Mouse (Mus musculus) forebrain, embryonic 11.5 days (tissue): Measurements from ENCODE around the gene Olfr632. TPM values are rescaled to one million over a fixed set of nuclear protein-coding genes. Genes with fewer than 3 reads are reported as not detected.
"Not testable (repeated sequence)": the region's sequence is repeated elsewhere in the genome, so short reads cannot be mapped to it uniquely, and the experiment has no call there.

Experiments used
- ATAC-seq: fragments of 200-750 bp; cut with Nextera tagmentation; replicated peaks from 2 replicates; pipeline ENCODE4 v1.8.0; 2017; ENCODE audit warnings: moderate TSS enrichment; ENCODE audit not compliant: low FRiP score
- DNase-seq: peaks from one replicate; pipeline ENCODE4 v3.0.0-alpha.2; 2017; ENCODE audit warnings: low spot score
- H3K27ac ChIP-seq: fragments of 300-500 bp; sonication (generic); 2 replicates; pipeline ENCODE4 v1.5.1; 2014; ENCODE audit warnings: low read depth, low read length
- H3K27me3 ChIP-seq: fragments of 300-500 bp; sonication (generic); 2 replicates; pipeline ENCODE4 v1.6.1; 2014; ENCODE audit warnings: mild to moderate bottlenecking, low read length, mixed read lengths; ENCODE audit not compliant: control insufficient read depth, insufficient read depth
- H3K36me3 ChIP-seq: fragments of 300-500 bp; sonication (generic); 2 replicates; pipeline ENCODE4 v1.6.1; 2014; ENCODE audit warnings: mild to moderate bottlenecking, low read length, moderate library complexity, mixed read lengths; ENCODE audit not compliant: control insufficient read depth, insufficient read depth
- H3K4me1 ChIP-seq: fragments of 300-500 bp; sonication (generic); replicated peaks from 2 replicates; pipeline ENCODE4 v1.6.1; 2014; ENCODE audit warnings: low read length, mixed read lengths; ENCODE audit not compliant: control insufficient read depth, insufficient read depth
- H3K4me2 ChIP-seq: fragments of 300-500 bp; sonication (generic); 2 replicates; pipeline ENCODE4 v1.6.1; 2014; ENCODE audit warnings: low read depth, mild to moderate bottlenecking, low read length, moderate library complexity, mixed read lengths; ENCODE audit not compliant: severe bottlenecking
- H3K4me3 ChIP-seq: fragments of 300-500 bp; sonication (generic); 2 replicates; pipeline ENCODE4 v1.5.1; 2014; ENCODE audit warnings: low read depth, low read length
- H3K9ac ChIP-seq: fragments of 300-500 bp; sonication (generic); 2 replicates; pipeline ENCODE4 v1.6.1; 2014; ENCODE audit warnings: low read length
- H3K9me3 ChIP-seq: fragments of 300-500 bp; sonication (generic); 2 replicates; pipeline ENCODE4 v1.6.1; 2016; ENCODE audit warnings: low read length, mixed read lengths; ENCODE audit not compliant: control insufficient read depth
- WGBS: fragments of 180-500 bp; shearing (Covaris S2); extraction: QIAGEN DNeasy Blood & Tissue Kit; methylation state at CpG from one replicate; pipeline ENCODE4 v1.1.7; 2014; 5-methylcytosine and 5-hydroxymethylcytosine counted together
- polyA plus RNA-seq: library from polyadenylated mRNA; unstranded; fragments of >200 nt; fragmentation: Nextera tagmentation; extraction: Ambion mirVana; gene quantifications from 2 replicates; pipeline ENCODE4 v1.2.1, GENCODE M21; 2014

Gene Olfr632
- polyA plus RNA-seq, 1 experiment from 2014 or later = not detected

DNA sequence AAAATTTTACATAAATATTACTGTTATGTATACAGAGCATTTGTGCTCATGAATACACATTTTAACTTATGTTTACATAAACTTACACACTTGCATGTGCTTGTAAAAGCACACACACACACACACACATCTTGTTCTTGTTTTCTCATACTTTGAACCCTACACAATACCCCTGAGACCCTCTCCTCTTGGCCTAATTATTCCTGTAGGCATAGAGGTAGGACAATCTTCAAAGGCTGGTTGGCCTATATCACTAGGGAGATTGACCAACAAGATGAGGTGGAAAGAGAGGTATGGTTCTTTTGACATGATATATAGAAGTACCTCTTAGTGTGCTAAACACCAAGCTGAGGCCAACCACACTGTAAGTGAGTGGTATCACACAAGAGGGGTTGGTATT lies 10.0 kb downstream of the Olfr632 start, which contains the start of gene Olfr633:
Gene Olfr633 (plus strand): TSS at position 301 of the 400 bp plus-strand sequence.
- ATAC-seq = no peak
- Histone ChIP-seq H3K4me1 (no peaks in the 10 kb centered on the region), H3K9ac (no peak within 1 kb of the TSS), H3K36me3 (no peaks in the 10 kb centered on the region), H3K27ac (no peak within 1 kb of the TSS), H3K4me3 (no peak within 1 kb of the TSS), H3K4me2 (no peak within 1 kb of the TSS), H3K9me3 (no peaks in the 10 kb centered on the region), H3K27me3 (no peaks in the 10 kb centered on the region)
- no peak for DNase-seq

GRCm38 (mm10) chr7:103966873-103967272 lies 32.7 kb downstream of the Olfr632 start:
- H3K36me3 ChIP-seq, H3K4me1 ChIP-seq, H3K27me3 ChIP-seq, H3K4me3 ChIP-seq, H3K27ac ChIP-seq, H3K9ac ChIP-seq, DNase-seq, ATAC-seq, H3K4me2 ChIP-seq, H3K9me3 ChIP-seq: not testable (repeated sequence)
- 96% methylated on average over 22 of the region's 22 CpGs for WGBS

DNA sequence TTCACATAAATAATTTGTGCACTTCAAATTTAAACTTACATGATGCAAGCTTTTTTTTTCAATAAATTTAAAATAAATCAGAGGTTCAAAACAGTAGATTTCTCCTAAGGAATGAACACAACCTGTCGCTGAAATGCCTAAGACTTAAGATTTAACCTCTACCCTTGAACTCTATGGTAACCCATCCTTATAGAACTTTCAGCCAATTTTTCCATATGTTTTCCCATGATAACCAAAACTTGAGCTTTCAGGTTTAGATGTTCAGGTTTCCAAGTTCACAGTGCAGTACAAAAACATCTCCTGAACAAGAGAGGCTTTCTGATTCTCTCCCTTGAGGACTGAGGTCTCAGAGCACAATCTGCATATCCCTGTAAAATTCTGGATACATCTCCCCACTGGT lies 36.7 kb downstream of the Olfr632 start, which contains the start of gene Olfr635:
Gene Olfr635 (plus strand): TSS at position 301 of the 400 bp plus-strand sequence.
- Histone ChIP-seq H3K4me3 (no peak within 1 kb of the TSS), H3K9ac (no peak within 1 kb of the TSS), H3K4me2 (no peak within 1 kb of the TSS), H3K27me3 (no peaks in the 10 kb centered on the region), H3K36me3 (no peaks in the 10 kb centered on the region), H3K27ac (no peak within 1 kb of the TSS), H3K9me3 (no peaks in the 10 kb centered on the region), H3K4me1 (no peaks in the 10 kb centered on the region)
- no peak for DNase-seq
- WGBS = 68% methylated on average over 1 of the region's 1 CpGs
- no peak for ATAC-seq

GRCm38 (mm10) chr7:103971782-103972181 lies 37.6 kb downstream of the Olfr632 start:
- H3K9ac ChIP-seq = no peak overlapping the region
- DNase-seq (no peak), ATAC-seq (no peak)
- no peaks in the 10 kb centered on the region for H3K9me3 ChIP-seq
- H3K27ac ChIP-seq = no peak overlapping the region
- H3K4me1 ChIP-seq = no peaks in the 10 kb centered on the region
- no peak overlapping the region for H3K4me2 ChIP-seq
- no peaks in the 10 kb centered on the region for H3K27me3 ChIP-seq
- no peaks in the 10 kb centered on the region for H3K36me3 ChIP-seq
- H3K4me3 ChIP-seq = no peak overlapping the region
- 76% methylated on average over 1 of the region's 1 CpGs for WGBS

Other genes starting within 250 kb of the Olfr632 start
- gene Olfr243, start 219.7 kb upstream of the Olfr632 start, polyA plus RNA-seq = not detected in 2 replicates
- gene Olfr628, start 204.0 kb upstream of the Olfr632 start, polyA plus RNA-seq = not detected in 2 replicates
- gene Olfr629, start 189.4 kb upstream of the Olfr632 start, polyA plus RNA-seq = not detected in 2 replicates
- gene Olfr630, start 177.0 kb upstream of the Olfr632 start, polyA plus RNA-seq = not detected in 2 replicates
- not detected in 2 replicates for gene Olfr69, start 162.8 kb upstream of the Olfr632 start, polyA plus RNA-seq
- not detected in 2 replicates for gene Olfr68, start 154.6 kb upstream of the Olfr632 start, polyA plus RNA-seq
- gene Olfr67, start 142.5 kb upstream of the Olfr632 start, polyA plus RNA-seq = not detected in 2 replicates
- 770 and 789 TPM in 2 replicates for gene Hbb-bt, start 120.4 kb upstream of the Olfr632 start, polyA plus RNA-seq
- gene Hbb-bs, start 106.3 kb upstream of the Olfr632 start, polyA plus RNA-seq = 254 and 256 TPM in 2 replicates
- not detected in 2 replicates for gene Hbb-bh2, start 93.8 kb upstream of the Olfr632 start, polyA plus RNA-seq
- 2,356 and 2,804 TPM in 2 replicates for gene Hbb-bh1, start 91.2 kb upstream of the Olfr632 start, polyA plus RNA-seq
- 10,747 and 11,615 TPM in 2 replicates for gene Hbb-y, start 81.1 kb upstream of the Olfr632 start, polyA plus RNA-seq
- gene Olfr66, start 48.1 kb upstream of the Olfr632 start, polyA plus RNA-seq = not detected in 2 replicates
- gene Olfr64, start 39.9 kb upstream of the Olfr632 start, polyA plus RNA-seq = not detected in 2 replicates
- not detected in 2 replicates for gene Olfr65, start 30.9 kb upstream of the Olfr632 start, polyA plus RNA-seq
- not detected in 2 replicates for gene Olfr631, start 5.5 kb upstream of the Olfr632 start, polyA plus RNA-seq
- gene Olfr633, start 10.1 kb downstream of the Olfr632 start, polyA plus RNA-seq = not detected in 2 replicates
- 0.03 TPM in 1 of 2 replicates, not detected in the other for gene Olfr635, start 36.8 kb downstream of the Olfr632 start, polyA plus RNA-seq
- gene Olfr638, start 64.4 kb downstream of the Olfr632 start, polyA plus RNA-seq = not detected in 2 replicates
- 0.04 TPM in 2 replicates for gene Olfr639, start 83.0 kb downstream of the Olfr632 start, polyA plus RNA-seq
- gene Olfr640, start 91.2 kb downstream of the Olfr632 start, polyA plus RNA-seq = not detected in 2 replicates
- not detected in 2 replicates for gene Olfr641, start 101.1 kb downstream of the Olfr632 start, polyA plus RNA-seq
- not detected in 2 replicates for gene Olfr642, start 118.3 kb downstream of the Olfr632 start, polyA plus RNA-seq
- not detected in 2 replicates for gene 4930516K23Rik, start 127.1 kb downstream of the Olfr632 start, polyA plus RNA-seq
- gene Olfr644, start 137.5 kb downstream of the Olfr632 start, polyA plus RNA-seq = not detected in 2 replicates
- not detected in 2 replicates for gene Olfr645, start 151.1 kb downstream of the Olfr632 start, polyA plus RNA-seq
- gene Olfr646, start 170.5 kb downstream of the Olfr632 start, polyA plus RNA-seq = not detected in 2 replicates
- not detected in 2 replicates for gene Ubqln5, start 195.5 kb downstream of the Olfr632 start, polyA plus RNA-seq
- gene Olfr643, start 203.1 kb downstream of the Olfr632 start, polyA plus RNA-seq = not detected in 2 replicates
- gene Ubqln3, start 208.9 kb downstream of the Olfr632 start, polyA plus RNA-seq = not detected in 2 replicates
- gene Ubqlnl, start 216.2 kb downstream of the Olfr632 start, polyA plus RNA-seq = not detected in 2 replicates
- not detected in 2 replicates for gene Olfm5, start 230.5 kb downstream of the Olfr632 start, polyA plus RNA-seq
- 0.27 and 0.40 TPM in 2 replicates for gene Olfr648, start 249.0 kb downstream of the Olfr632 start, polyA plus RNA-seq